Mouse (Mus musculus): ENCODE results near the gene Ccdc141. TPM values are rescaled to one million over a fixed set of nuclear protein-coding genes. Genes with fewer than 3 reads are reported as not detected.

Gene Ccdc141
- total RNA-seq, 2 experiments from 2014 or later = 19.3 to 21.7 TPM

DNA sequence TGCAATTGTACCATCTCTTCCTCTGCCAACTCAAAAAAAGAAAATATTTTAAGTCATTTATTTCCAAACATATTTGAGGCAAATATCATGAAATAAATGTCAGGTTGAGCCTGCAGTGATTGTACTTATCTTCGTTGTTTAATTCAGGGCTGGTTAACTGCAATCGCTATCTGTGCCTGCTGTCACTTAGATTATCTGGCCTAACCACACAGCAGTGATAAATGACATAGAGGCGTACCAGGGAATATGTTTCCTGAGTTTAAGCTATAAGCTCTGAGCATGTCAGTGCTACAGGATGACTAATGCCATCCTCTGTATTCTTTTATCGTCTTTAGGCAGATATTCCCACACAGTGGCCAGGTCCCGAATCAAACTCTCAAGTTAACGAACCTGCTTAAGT is 31.6 kb downstream of the Ccdc141 start:
- no peak for DNase-seq (ENCODE audit: low spot score in 2 of 2)

DNA sequence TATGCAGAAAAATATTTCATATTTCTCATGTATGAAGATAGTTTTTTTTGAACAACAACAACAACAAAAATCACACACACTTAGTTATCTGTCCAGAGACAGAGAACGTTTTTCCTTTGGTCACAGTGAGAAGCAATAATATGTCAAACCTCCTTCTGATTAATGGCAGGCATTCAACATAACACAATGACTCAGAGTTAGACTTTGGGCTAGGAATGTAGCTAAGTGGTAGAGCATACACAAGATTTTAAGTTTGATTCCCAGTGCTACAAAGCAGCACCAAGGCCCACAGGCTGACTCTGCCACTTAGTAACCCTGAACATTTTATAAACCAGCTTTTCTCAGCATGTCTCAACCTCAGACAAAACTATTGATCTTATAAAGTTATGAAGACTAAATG is 35.5 kb downstream of the Ccdc141 start:
- DNase-seq (ENCODE audit: low spot score in 2 of 2) = no peak

DNA sequence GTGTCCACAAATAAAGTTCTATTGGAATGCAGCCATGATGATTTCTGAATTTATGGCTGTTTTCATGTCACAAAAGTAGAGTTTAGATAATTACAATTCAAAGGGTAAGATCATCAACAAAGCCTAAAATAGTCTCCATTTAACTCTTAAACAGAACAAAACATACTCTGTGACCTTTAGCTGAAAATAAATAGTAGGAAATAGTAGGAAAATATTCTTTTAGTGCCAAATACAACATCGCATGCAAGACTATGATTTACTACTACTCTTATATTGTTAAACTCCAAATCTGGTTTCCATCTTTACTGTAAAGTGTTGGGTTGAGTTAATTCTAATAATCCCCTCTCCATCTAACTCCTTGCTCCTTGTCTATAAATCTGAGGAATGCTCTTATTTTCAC is 37.0 kb downstream of the Ccdc141 start:
- no peak for DNase-seq (ENCODE audit: low spot score in 2 of 2)

DNA sequence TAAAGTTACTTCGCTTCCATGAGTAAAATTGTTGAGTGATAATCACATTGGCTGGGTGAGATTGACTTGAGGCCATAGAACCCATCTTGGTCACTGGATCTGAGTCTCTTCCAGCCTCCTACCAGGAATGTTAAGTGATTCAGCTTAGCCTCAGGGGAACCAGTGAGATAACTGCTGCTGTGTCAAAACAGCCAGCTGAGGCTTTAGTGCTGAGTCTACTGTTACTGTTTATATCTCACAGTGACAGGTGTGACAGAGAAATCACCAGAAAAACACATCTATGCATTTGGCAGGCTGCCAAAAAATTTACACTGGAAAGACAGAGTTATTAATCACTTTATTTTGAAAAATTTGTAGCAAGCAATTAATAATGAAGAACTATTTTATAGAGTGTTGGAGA is 43.5 kb downstream of the Ccdc141 start:
- DNase-seq (ENCODE audit: low spot score in 2 of 2) = no peak

DNA sequence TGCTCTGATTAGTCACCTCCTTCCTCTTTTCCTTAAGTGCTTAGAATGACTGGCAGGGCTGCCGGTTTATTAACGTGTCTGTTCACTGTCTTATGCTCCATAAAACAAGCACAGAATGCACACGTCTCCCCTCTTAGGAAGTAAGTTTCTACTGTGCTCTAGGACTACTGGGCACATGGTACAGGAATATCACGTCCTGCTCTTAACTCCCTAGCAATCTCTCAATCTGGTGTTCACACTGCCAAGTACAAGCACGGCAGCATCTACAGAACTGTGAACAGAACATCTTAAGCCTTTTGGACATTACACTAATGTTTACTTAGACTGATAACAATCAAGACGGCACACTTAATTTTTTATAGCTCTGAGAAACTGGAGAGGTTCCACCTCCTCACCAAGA is 52.3 kb downstream of the Ccdc141 start:
- no peak for DNase-seq (ENCODE audit: low spot score in 2 of 2)

DNA sequence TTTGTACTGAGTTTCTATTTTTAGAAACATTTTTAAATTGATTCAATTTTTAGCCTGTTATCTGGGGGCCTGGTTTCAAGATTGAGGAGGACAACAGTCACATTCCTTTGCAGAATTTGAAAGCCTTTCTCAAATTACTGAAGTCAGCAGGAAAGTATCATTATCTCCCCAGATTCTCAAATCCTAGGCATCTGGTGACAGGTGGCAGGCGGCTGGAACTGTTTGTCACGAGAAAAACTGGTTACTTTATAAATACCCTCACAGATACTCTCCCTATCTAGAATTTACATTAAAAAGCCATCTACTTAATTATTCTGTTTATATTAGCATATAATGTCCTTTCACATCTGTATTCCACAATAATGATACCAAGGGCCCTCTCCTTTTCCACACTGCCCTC is 56.1 kb downstream of the Ccdc141 start:
- no peak for DNase-seq (ENCODE audit: low spot score in 2 of 2)

DNA sequence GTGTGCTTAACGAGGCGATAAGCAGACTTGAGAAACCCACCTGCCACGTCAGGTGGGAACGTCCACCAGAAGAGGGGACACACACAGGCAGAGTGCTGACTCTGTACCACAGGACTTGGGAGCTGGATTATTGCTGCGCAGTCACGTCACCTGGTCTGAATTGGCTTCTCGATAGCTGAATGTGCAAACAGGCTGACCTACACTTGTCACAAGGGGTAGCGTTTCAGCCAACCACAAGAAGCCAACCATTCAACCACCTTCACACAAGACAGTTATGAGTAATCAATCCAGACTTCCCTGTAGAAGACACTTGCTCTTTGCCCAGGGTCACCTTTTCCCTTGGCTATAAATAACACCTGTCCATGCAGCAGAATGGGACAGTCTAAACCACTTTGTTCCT is 56.6 kb downstream of the Ccdc141 start:
- no peak for DNase-seq (ENCODE audit: low spot score in 2 of 2)

DNA sequence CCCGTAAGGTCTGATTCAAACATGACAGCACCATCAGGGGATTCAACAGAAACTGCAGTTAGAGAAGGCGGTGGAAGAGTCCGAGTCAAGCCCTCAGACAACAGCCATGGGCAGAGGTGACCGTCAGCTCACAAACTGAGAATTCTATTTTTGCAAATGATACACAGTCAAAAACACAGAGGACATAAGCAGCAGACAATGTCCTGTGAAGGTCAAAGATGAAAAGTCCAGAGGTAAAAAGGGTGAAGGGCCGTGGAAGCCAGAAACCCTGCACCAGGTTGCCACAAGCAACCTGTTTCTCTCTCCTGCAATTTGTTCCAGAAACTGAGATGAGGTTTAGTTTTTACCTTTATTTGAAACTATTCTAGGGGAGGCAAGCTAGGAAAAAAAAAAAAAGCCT is 57.4 kb downstream of the Ccdc141 start:
- no peak for DNase-seq (ENCODE audit: low spot score in 2 of 2)

DNA sequence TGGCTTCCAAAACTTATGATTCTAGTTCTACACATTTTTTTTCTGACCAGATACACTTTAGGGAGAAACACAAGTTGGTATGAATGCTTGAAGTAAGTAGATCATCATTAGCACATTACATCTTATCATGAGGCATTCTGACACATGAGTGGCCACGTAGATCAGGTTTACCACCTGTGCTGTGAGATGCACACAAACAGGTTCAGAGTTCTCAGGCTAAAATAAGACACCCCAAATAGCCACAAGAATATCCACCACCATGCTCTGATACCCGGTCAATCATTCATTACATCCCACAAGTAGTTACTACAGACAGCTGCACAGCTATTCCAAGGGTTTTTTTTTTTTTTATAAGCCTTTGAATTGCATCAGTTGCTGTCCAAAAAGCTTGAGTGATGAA is 59.3 kb downstream of the Ccdc141 start:
- DNase-seq (ENCODE audit: low spot score in 2 of 2) = no peak

DNA sequence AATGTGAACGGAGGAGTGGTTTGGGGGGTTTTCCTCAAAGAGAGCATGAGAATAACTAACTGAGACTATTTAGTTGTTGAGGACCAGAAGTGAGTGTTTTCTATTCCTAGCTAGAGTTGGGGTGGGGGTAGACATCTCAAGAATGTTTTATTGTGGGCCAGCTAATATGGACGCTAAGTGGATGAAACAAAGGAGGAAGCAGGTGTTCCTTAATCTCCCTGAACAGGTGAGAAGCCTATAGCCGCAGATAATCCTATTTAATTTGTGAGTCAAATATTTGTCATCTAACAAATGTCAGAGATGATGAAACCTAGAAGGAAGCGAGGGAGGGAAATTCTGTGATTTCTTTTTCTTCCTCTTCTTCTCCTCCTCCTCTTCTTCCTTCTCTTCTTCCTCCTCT is 60.1 kb downstream of the Ccdc141 start:
- DNase-seq (ENCODE audit: low spot score in 2 of 2) = no peak

DNA sequence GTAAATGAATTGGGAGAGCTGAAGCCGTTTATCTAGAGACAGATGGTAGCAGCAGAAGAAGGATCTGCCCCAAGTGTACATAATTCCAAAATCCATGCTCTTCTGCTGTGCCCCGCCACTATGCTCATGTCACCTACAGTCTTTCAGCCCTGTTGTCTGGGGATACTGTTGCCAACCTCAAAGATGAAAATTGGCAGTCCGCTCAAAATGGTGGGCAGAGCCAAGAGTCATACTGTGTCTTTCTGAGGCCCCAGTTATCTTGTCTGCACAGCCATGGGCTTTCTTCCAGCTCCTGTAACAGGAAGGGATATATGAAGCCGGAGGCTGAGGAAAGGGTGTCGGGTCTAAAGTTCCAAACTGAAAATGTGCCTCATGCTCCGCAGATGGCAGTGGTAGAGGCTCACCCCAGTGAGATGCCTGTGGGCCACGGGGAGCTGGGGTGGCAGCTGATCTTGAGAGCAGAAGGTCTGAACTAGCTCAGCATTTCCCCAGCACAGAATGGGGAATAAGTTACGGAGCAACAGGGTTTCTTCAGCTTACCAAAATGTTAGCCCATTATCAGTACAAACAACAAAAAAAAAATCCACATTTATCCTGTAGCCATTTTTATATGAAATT is 60.8 kb downstream of the Ccdc141 start:
- DNase-seq (ENCODE audit: low spot score in 2 of 2) = no peak

DNA sequence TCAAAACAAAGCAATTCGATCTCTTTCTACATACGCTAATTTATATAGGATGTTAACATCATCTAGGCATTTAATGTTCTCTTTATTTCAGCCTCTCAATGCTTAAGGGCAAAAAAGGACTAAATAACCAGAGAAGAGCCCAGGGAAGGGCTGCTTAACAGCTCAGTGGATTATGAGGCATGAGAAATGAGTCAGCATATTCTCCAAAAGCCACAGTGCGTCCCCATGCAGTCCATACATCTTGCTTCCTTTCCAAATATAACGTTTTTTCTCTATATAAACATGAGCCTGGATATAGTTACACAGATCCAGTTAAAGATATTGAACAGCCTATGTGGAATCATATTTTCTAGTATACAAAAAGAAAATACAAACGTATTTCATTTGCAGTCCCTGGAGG is 61.9 kb downstream of the Ccdc141 start:
- DNase-seq (ENCODE audit: low spot score in 2 of 2) = no peak

DNA sequence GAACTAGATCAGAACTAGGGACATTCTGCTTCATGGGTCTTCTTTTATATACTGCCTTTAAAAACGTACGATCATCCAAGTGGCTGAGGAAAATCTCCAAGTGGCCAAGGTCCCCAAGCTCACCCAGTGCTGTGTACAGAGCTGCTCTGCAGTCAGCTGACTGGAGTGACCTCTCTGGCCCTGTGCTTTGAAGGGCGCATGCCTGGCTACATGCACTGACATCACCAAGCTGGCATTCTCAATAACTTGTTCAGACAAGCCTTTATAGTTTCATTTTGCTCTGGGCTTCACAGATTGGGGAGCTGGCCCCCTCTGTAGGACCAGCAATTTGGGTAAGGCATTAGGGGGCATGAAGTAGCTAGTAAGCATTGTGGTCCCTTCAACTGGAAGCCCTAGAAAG is 64.3 kb downstream of the Ccdc141 start:
- DNase-seq (ENCODE audit: low spot score in 2 of 2) = no peak

DNA sequence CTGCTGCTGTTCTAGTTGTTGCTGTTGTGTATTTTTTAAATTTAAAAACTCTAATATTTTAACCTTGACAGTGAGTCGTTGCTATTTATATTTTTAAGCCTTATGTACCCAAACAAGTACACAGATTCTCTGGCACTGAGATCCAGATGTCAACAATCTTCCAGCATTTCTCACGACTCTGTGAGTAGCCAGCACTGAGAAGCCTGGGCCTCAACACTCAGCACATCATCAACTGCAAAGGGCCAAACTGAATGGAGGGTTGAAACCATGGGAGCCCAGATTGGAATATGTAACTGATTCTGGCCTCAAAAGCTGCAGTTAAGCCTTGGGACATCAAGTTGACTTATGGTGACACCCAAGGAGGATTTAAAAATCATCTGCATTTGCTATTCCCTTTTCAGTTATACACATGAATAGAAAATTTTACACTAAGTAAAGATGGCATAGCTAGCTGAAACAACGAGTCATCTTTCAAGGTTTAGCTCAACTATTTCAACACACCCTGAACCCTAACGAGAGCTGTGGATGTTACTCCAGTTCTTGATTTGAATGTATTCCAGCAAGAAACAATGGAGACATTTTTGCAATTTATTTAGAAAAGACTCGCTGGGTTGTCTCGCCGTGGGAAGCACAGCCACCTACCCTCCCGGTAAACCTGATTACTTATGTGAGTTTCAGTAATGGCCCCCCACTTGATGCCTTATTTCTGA is 65.3 kb downstream of the Ccdc141 start:
- DNase-seq (ENCODE audit: low spot score in 2 of 2) = no peak

DNA sequence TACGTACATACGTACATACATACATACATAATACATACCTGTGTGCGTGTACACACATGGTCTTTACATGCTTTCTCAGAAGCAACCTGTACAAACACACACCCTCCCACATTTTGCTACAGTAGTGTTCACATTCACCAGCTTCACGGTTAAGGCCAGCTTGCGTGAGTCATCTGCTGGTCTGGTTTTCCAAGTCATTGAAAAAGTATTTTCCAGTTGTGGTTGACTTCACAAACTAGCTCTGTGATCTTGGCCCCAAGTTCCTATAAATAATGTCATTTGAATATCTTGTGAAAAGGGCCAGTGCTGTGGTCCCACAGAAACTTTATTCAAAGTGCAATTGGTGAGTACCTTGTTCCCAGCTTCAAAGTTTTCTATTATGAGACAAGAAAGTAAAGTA is 67.9 kb downstream of the Ccdc141 start:
- no peak for DNase-seq (ENCODE audit: low spot score in 2 of 2)

DNA sequence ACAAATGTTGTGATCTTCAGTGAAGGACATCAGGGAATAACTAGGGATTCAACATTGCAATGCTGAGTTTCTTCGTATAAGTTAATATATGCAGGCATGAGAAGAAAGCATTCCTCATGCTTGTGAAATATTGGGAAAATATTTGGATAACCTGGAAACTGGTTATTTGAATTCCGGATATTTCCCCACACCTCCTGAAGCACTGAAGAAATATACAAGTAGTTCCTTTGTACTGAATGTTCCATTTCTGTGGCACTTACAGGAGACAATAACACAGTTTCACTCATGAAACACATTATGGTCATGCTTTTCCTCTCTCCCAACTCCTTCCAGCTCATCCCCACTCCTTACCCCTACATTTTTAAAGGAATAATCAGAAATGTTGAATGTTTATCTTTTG is 70.6 kb downstream of the Ccdc141 start:
- no peak for DNase-seq (ENCODE audit: low spot score in 2 of 2)

DNA sequence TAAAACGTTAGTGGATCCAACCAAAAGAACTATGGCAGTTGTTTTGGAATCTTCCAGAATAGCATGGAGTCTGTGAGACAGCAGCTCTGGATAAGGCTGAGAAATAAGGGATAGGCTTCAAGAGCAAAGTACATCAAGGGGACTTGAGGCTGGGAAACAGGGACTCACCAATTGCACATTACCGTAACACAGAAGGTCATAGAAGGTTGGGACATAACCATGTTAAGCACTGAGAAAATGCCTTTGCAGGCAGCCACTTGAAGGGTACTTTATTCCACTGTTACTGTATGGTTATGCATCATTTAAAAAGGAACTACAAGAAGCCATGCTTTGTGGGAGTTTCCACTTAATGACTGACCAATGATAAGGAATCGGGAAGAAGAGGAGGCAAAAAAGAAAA is 71.7 kb downstream of the Ccdc141 start:
- no peak for DNase-seq (ENCODE audit: low spot score in 2 of 2)

DNA sequence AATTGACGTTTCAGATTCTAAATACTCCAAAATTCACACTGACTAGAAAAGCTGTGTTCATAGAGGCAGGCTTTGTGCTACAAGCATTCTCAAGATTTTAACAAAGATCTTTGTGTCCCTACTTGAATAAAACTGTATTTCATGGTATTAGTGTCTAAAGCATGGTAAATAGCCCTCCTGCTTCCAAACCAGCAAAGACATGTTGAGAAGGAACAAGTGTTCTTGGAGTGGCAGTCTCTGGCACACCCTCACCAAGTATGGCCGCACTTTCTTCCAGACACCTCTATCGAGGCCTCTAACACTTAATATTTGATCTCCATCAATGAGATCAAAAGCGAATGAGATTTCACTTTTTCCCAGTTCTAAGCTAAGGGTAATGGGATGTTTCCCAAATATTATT is 78.7 kb downstream of the Ccdc141 start:
- no peak for DNase-seq (ENCODE audit: low spot score in 2 of 2)

DNA sequence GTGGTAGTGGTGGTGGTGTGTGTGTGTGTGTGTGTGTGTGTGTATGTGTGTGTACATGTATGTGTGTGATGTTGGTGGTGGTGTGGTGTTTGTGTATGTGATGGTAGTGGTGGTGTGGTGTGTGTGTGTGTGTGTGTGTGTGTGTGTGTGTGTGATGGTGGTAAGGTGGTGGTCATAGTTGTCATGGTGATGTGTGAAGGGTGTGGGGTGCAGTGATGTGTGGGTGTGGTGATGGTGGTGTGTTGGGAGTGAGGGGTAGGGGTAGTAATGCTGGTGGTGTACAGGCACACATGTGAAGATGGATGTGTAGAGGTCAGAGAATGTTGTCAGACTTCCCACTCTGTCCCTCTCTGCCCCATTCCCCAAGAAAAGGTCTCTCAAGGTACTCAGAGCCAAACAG is 85.1 kb downstream of the Ccdc141 start:
- DNase-seq (ENCODE audit: low spot score in 2 of 2) = no peak

DNA sequence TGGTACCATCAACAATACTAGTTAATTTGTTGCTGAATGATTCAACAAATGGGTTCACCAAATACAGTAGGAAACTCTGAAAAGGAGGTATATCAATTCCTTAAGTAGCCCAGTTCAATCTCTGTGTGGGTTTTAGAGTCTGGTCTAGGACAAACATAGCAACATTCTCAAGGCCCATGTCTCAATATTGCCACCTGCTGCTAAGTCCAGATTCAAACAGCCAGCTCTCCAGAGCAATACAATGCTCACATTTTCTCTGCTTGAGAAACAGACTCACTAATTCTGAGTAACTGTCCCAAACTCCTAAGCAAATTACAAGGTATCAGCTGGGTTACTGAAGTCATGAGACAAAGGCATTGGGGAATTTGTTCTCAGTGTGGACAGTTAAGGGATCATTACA is 85.8 kb downstream of the Ccdc141 start:
- no peak for DNase-seq (ENCODE audit: low spot score in 2 of 2)

DNA sequence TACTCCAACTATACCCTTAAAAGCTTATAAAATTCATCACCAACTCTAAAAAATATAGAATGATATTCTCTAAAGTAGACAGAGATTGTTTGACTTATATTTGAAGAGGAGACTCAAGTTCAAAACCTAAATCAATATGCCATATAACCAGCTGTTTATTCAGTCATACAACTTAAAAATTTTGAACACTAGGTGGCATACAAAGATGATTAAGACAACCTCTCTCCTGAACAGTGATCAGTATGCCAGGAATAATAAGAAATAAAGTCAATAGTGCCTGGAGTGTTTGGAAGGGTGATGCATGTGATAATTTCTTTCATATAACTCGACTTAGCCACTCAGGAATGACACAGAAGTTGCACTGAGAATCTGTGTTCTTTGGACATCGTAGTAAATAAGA is 89.3 kb downstream of the Ccdc141 start:
- no peak for DNase-seq (ENCODE audit: low spot score in 2 of 2)

DNA sequence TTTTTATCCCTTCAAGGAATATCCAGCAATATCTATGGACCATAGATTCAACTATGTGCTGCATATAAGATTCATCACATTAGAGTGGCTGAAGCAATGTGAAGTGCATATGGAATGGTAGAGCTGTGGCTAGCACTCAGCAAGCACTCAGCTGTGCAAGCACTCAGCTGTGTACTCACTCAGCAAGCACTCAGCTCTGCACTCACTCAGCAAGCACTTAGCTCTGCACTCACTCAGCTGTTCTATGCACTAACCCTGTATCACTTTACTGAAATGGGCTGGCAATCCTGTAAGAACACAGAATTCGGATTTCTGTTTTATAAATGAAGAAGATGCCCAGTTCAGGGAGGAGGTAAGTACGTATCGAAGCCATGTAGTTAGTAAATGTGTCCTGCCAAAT is 89.8 kb downstream of the Ccdc141 start:
- no peak for DNase-seq (ENCODE audit: low spot score in 2 of 2)

DNA sequence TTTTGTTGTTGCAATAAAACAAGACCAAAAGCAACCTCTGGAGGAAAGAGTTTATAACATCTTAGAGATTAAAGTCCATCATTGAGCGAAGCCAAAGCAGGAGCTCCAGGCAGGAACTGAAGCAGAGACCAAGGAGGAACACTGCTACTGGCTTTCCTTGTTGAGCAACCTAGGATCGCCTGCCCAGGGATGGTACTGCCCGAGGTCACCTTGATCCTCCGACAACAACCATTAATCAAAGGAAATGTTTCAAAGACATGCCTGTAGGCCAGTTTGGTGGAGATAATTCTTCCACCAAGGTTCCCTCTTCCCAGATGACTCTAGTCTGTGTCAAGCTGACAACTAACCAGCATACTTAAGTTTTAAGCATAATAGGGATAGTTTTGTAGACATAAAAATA is 91.7 kb downstream of the Ccdc141 start:
- DNase-seq (ENCODE audit: low spot score in 2 of 2) = no peak

Data from adrenal gland, postnatal 4 days (tissue).